Mouse (Mus musculus): ENCODE measurements around the gene Fbxl17. TPM values are rescaled to one million over a fixed set of nuclear protein-coding genes. Genes with fewer than 3 reads are reported as not detected.

Gene Fbxl17
- total RNA-seq (2021), result 10 to 100 TPM; 26.8 to 27.0 TPM
- long read RNA-seq, experiment 1, full-length matches to known transcripts, result 39 of 45 reads
- long read RNA-seq, experiment 1, partial matches to known transcripts, result 2 of 45 reads
- long read RNA-seq, experiment 1, other reads (novel, unspliced or antisense), result 4 of 45 reads
- long read RNA-seq, experiment 2, full-length matches to known transcripts, result 17 of 21 reads
- long read RNA-seq, experiment 2, partial matches to known transcripts, result 1 of 21 reads
- long read RNA-seq, experiment 2, other reads (novel, unspliced or antisense), result 3 of 21 reads

- DNase-seq, result peak; percentile 72 to 82
Observed at GRCm38 (mm10) chr17:63499636-63500155, at the start of gene Fbxl17. Fbxl17 (minus strand) TSS chr17:63500017.

DNA sequence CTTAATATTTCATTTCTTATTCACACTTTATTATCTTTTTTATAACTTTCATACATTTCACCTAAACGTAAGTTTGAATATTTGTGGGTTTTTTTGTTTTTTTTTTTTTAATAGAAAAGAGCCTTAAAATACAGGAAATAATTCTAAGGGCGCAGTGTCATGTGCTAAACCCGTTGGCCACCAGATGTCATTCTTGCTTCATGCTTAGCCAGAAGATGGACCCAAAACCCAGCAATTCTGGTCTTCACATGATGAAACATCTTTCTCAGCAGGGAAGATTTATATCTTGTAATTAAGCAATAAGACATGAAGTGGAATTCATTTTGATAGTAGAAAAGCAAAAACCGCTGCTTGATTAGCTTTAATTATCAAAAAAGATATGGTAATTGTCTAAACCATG lies 47.6 kb upstream of the Fbxl17 start:
- peak in 1 of 2 experiments; percentile 25 for DNase-seq

DNA sequence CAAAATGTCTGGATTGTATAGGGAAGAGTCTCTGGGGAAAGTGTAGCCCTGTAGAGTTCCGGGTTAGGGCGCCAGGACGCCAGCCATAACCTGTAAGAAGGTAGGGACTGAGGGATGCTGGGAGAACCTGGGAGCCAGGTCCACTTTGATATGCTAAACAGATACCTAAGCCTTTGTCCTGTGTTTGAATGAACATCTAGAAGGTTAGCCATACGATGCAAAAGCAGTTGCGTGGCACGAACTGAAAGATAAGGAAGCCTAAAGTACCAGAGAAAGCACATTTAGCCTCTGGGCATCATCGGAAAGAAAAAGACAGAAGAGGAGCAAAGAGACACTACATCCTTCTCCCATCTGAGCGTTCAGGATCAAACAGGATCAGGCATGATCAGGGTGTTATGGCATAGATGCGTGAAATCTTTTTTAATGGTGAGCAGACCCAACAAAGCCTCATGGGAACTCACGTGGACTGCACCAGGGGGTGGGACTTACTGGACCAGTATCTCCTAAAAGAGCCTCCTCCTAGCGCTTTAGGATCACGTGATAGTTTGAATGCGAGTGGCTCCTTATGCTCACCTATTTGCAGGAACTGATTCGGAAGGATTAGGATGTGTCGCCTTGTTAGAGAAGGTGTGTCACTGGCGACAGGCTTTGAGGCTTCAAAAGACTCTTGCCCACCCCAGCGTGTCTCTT lies 34.9 kb upstream of the Fbxl17 start:
- no peak for DNase-seq

DNA sequence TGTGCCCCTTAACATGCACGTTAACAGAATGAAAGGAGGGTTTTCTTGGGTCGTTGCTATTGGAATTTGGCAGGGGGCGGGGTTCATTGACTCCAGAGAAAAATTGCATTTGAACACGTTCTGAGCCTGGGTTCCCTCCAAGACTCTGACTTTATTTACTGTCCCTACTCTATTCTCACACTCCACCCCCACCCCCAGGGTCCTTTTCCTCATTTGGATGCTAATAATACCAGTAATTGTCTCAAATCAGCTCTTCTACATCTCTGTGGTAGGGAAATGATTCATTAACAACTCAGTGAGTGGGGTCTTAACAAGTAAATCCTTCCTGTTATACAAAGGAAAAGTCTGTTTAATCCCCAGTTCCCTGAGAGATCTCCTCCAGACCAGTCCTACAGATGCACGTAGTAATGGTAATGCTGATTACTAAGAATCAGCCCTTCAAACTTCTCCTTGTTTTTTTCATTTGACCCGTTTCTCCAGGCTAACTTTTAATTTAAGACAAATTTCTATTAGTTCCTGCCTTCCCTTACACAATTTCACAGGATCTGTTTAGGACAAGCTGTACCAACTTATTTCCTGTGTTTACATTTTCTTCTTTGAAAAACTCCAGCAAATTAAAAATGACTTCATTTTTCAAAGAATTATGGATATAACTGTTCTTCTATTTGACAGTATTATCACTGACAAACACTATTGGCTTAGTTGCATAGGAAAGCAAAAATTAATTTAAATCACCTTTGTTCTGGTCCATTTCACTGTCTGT lies 33.4 kb upstream of the Fbxl17 start:
- no peak for DNase-seq

- DNase-seq, result no peak
Observed at GRCm38 (mm10) chr17:63529476-63529875, 29.7 kb upstream of the Fbxl17 start.

GRCm38 (mm10) chr17:63520691-63521090 lies 20.9 kb upstream of the Fbxl17 start:
- no peak for DNase-seq

- no peak for DNase-seq
Observed at GRCm38 (mm10) chr17:63510451-63510850, 10.6 kb upstream of the Fbxl17 start.

DNA sequence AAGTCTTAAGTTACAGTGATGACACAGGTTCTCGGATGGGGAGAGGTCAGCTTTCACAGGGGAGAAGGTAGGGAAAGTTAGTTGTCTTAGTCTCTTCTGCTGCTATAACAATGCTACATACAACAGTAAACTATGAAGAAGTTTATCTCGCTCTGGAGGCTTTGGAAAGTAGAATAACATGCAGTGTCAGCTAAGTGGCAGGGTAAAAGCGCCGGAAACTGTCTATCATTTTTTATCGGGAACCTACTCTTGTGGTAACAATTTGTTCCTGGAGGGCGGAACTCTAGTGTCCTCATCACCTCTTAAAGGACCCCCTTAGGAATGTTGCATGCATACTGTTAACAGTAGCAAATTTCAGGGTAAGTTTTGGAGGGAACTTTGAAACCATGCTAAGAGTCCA lies 1.3 kb upstream of the Fbxl17 start:
- no peak for DNase-seq

DNA sequence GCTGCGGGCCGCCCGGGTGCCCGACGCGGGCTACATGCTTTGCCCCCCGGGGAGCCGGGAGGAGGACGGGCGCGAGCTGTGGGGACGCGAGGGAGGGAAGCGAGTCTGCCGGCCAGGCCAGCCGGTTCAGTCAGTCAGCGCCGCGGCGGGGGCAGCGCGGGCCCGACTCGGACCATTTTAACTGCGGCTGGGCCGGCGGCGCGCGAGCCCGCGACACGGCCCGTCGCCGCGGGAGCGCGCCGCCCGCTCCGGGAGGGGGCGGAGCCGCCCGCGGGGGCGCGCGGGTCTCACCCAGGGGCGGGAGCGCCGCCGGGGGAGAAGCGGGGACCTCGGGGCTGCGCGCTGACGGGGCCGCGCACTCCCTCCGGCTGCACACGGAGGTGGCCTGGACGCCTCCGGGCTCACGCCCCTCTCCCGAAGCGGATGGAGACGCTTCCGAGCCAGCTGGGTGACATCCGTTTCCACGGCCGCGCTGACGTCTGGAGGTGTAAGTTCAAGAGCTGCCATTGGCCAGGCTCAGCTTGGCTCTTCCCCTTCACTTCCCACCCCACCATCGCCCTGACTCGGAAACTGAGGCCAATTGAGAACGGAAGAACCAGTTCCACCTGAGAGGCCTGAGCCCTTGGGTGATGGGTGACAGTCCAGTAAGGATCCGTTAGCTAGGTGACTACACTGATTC lies 478 bp upstream of the Fbxl17 start:
- DNase-seq, result peak; percentile 85 to 93

DNA sequence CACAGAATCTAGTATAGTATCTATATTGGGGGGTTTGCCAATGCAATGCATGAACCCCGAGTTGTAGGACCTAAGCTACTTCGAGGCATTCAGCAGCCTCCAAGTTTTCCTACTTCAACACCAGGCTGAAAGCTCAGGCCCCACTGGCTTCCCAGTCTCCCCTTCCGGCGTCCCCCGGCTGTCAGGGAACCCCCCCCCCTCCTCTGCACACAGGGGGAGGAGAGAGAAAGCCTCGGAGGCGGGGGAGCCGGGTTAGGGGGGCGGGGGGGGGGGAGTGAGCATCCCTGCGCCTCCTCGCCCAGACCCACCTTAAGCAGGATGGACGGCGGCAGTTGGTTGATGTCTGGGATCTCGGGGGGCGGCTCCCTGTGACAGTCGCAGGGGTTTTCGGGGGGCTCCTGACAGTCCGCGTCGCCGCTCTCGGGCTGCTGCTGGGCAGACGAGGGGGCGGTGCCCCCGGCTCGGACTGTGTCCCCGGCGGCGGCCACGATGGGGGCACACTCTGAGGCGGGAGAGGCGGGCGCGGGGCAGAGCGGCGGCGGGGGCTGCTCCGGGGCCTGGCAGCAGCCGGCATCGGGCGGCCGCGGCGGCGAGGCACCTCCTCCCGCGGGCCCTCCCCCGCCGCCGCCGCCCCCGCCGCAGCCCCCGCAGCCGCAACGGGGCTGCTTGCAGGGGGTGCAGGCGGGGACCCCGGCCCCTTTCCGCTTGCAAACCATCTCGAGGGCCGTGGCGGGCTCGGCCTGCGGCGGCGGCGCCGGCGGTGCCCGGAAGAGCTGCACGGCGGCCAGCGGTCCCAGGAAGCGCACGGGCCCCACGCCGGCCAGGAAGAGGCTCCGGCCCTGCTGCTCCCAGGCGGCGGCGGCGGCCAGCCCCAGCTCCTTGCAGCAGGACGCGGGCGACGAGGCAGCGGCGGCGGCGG lies 841 bp downstream of the Fbxl17 start:
- peak; percentile 60 to 61 for DNase-seq

GRCm38 (mm10) chr17:63498182-63498716 lies 1.6 kb downstream of the Fbxl17 start:
- DNase-seq, result no peak

GRCm38 (mm10) chr17:63497206-63497731 lies 2.5 kb downstream of the Fbxl17 start:
- DNase-seq, result no peak

DNA sequence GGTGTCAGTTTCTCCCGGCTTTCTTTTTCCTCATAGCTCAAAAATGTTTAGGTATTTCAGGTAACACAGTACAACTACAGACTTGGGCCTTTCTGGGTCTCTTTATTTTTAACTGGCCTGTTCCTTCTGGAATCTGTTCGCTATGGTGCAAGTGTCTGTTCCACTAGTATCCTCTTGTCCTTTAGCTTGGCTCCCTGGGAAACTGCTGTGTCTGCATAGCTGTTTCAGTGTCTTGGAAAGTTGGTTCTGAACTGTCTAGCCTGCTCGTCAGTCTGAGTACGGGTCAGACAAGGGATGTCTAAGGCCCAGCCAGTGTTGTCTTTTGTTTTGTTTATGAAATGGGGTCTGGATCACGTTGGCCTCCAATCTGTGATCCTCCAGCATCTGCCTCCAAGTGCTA lies 3.7 kb downstream of the Fbxl17 start:
- no peak for DNase-seq

DNA sequence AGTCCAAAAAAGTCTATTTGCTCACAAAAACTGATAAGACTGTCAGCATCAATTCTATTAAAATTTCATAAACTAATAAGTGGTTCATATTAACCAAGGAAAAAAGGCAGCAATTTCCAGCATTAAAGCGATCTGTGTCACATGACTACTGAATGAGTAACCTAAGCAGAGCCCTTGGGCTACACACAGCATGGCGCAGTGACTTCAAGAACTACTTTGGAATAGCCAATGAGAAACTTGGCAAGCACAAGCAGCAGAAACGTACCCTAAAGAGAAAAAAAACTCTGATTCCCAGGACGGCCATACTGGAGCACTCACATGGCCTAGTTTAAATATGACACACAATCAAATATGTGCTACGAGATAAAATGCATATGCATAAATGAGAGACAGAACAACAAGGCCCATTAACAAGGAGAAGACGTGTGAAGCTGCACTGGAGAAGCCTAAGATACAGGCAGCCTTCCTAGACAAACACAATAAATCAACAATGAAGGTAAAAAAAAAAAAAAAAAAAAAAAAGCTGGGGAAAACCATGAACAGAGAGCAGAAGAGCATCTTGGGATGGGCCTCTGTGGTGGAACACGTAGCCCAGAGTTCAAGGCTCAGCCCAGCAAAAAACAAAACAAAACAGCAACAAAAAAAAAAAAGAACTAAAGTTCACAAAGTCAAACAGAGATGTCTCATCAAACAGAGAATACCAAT lies 5.8 kb downstream of the Fbxl17 start:
- no peak for DNase-seq

DNA sequence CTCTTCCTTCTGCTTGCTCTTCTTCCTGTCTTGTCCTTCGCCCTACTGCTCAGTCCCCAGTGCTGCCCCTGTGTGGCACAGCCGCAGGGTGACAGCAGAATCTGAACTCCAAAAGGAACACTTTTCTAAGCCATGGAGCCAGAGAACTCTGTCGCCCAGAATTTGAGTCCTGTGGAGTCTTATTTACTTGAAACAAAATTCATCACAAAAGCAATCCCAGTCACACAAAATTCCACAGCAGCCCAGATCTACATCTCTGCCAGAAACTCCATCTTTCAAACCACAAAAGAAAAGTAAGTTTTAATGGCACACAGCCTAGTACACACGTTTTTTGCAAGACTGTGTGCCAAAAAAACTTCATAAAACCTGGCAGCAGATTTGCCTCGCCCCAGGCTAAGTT lies 6.5 kb downstream of the Fbxl17 start:
- peak in 1 of 2 experiments; percentile 51 for DNase-seq

DNA sequence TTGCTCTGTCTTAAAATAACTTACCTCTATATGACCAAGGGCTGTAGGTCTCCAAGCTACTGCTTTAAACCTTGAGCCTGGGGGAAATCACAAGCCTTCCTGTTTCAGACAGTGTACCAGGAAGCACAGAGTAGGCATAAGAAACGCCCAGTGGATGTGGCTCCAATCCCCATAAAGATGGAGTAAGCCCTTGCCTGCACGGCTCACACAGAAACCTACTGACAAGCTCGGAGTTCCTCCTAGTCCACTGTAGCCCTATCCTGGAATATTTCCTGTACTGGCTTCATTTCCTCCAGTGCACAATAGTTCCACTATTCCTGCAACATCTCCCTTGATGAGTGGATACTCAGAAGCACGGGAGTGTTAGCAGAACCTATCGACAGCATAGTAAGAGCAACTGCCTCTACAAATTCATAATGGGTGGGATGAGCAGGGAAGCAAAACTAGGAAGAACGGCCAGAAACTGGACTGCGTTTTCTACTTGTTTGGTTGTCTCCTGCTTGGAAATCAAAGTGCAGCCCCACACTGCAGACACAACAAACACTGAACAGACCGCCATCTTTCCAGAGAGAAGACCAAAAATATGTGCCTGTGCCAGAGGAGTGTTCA lies 7.0 kb downstream of the Fbxl17 start:
- peak; percentile 36 to 58 for DNase-seq

GRCm38 (mm10) chr17:63489525-63489924 lies 10.3 kb downstream of the Fbxl17 start:
- no peak for DNase-seq

GRCm38 (mm10) chr17:63467866-63468265 lies 32.0 kb downstream of the Fbxl17 start:
- DNase-seq, result peak; percentile 65 to 83

DNA sequence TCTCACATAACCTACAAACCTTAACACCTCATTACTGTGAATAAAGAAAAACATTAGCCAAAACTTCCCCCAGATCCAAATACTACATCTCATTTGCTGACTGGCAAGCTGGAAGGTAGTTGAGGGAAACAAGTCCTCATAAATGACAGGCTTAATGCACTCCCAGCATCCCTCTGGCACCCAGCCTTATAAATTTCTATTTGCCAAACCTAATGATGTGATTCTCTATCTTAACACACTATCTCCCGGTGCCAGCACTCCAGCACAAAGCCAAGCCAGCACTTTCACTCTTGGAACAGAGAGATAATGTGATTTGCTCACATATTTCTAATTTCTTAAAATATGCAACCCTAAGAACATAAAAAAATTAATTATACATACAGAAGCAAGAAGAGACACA lies 34.6 kb downstream of the Fbxl17 start:
- no peak for DNase-seq
